Comparison of ENCODE assay signal across 9 mouse cellular contexts in the genomic region with DNA sequence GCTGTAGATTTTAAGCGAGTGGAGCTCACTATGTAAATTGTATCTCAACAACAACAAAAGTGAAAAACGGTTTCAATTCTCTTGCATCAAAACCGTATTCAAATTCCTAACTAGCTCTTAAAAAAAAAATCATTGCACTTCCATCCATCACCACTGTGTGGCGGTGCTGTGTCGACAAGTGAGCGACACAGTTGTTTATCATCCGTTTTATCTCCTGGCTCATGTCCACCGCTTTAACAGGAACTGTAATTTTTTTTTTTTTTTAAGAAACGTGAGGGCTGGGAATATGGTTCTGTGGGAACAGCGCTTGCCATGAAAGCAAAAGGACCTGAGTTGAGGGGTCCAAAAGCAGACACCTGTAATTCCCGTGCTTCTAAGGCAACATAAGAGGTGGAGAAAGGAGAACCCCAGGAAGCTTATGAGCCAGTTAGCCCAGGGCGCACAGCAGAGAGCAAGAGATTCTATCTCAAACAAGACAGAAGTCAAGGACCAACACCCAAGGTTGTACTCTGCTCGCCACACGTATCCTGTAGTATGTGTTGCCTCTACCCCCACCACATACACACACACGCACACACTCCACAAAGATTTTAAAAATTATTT. TPM values are rescaled to one million over a fixed set of nuclear protein-coding genes. Genes with fewer than 3 reads are reported as not detected.
A peak's percentile ranks its signal among the peaks of the same experiment; 100 is the strongest.
DNase-seq lines count a peak whose midpoint lies in the region; ATAC-seq and TF ChIP-seq lines count a peak whose summit lies in the region.
"Had no signal": no experiment of that assay in that cellular context is flagged by ENCODE, and none has a peak within 500 bp of the region (broad histone marks: within the 10 kb centered on the region; RNA-seq: fewer than 3 reads in every experiment).

No protein-coding gene starts in this region.

- H3K9ac ChIP-seq in midbrain, postnatal 0 days (replicated peaks; ENCODE audit: low read length, poor library complexity, severe bottlenecking) = no peak overlapping the region

- DNase-seq in urinary bladder, postnatal 14 days (ENCODE audit: low spot score) = peak; percentile 81
- no peak for DNase-seq in urinary bladder, adult 2 months (ENCODE audit: low spot score)
- peak; percentile 53 to 79 for DNase-seq in cerebellum, postnatal 25 days
- peak; percentile 65 to 87 for DNase-seq in frontal cortex, postnatal 36 days (ENCODE audit: low spot score in 2 of 2)
- peak; percentile 19 for DNase-seq in kidney, adult 11 months
- peak; percentile 80 to 86 for DNase-seq in left cerebral cortex, postnatal 25 days (ENCODE audit: low spot score in 2 of 2)
- DNase-seq in midbrain, postnatal 0 days (ENCODE audit: low spot score) = peak; percentile 79
- DNase-seq in spleen, postnatal 4 days (ENCODE audit: low spot score in 2 of 2) = peak; percentile 69 to 85

- H3K4me3 ChIP-seq in midbrain, postnatal 0 days (ENCODE audit: low read depth, low read length) = peak overlapping the region; percentile 15
- H3K4me3 ChIP-seq: erythroblast, embryonic 14.5 days had no signal

- intact Hi-C loops in left cerebral cortex, postnatal 25 days (cut with DNase I) = no loop called here

- ATAC-seq in midbrain, postnatal 0 days (ENCODE audit: low FRiP score) = no peak; the same call in 1 of the 2 replicates

- H3K9me3 ChIP-seq in midbrain, postnatal 0 days (ENCODE audit: low read length) = no peaks in the 10 kb centered on the region

- TF ChIP-seq CTCF in midbrain, postnatal 0 days (IDR thresholded peaks at IDR 0.05) = peak; percentile 86

- WGBS in midbrain, postnatal 0 days = 23% methylated on average over 15 of the region's 15 CpGs

- H3K4me1 ChIP-seq in midbrain, postnatal 0 days (ENCODE audit: insufficient read depth, low read length) = no peaks in the 10 kb centered on the region

- H3K27me3 ChIP-seq in midbrain, postnatal 0 days (ENCODE audit: insufficient read depth, low read length) = 0 out of 2 replicates have a peak, but pooled peaks cover 2% of the 10 kb centered on the region

- no peak overlapping the region for H3K27ac ChIP-seq in midbrain, postnatal 0 days (ENCODE audit: low read depth, low read length)

- peak overlapping the region; percentile 44 for H3K4me2 ChIP-seq in midbrain, postnatal 0 days (ENCODE audit: low read depth, low read length, poor library complexity, severe bottlenecking)

- H3K36me3 ChIP-seq in midbrain, postnatal 0 days (ENCODE audit: insufficient read depth, low read length) = no peaks in the 10 kb centered on the region

RNA-seq across cellular contexts. Expression of a gene that starts 3.5 kb away (rescaled TPM):
- polyA plus RNA-seq in urinary bladder, adult 2 months (2012; rRNA removed) = not detected in 2 replicates
- total RNA-seq in left cerebral cortex, postnatal 25 days (2021) = not detected
- 0.11 and 1.3 TPM in 2 replicates for total RNA-seq in midbrain, postnatal 0 days (2014; rRNA removed)
- 0.49 and 0.53 TPM in 2 replicates for polyA plus RNA-seq in midbrain, postnatal 0 days (2015; fragmentation: Nextera tagmentation; extraction: Ambion mirVana)
- polyA plus RNA-seq: erythroblast, embryonic 14.5 days had no signal

RNA-seq across cellular contexts. Expression of a gene that starts 45.2 kb away (rescaled TPM):
- polyA plus RNA-seq in urinary bladder, adult 2 months (2012; rRNA removed) = 22.5 and 30.4 TPM in 2 replicates
- total RNA-seq in left cerebral cortex, postnatal 25 days (2021) = 1 to 10 TPM; 1.0 to 1.4 TPM
- total RNA-seq in midbrain, postnatal 0 days (2014; rRNA removed) = 0.88 and 0.90 TPM in 2 replicates
- polyA plus RNA-seq in midbrain, postnatal 0 days (2015; fragmentation: Nextera tagmentation; extraction: Ambion mirVana) = 1.7 and 2.1 TPM in 2 replicates
- polyA plus RNA-seq: erythroblast, embryonic 14.5 days had no signal

RNA-seq across cellular contexts. Expression of a gene that starts 51.4 kb away (rescaled TPM):
- 117 and 143 TPM in 2 replicates for polyA plus RNA-seq in urinary bladder, adult 2 months (2012; rRNA removed)
- 1 to 10 TPM in 1 of 2 experiments, under 1 TPM in 1; 0.32 to 1.2 TPM for total RNA-seq in left cerebral cortex, postnatal 25 days (2021)
- 1.9 and 2.5 TPM in 2 replicates for total RNA-seq in midbrain, postnatal 0 days (2014; rRNA removed)
- polyA plus RNA-seq in midbrain, postnatal 0 days (2015; fragmentation: Nextera tagmentation; extraction: Ambion mirVana) = 6.5 and 10.1 TPM in 2 replicates
- polyA plus RNA-seq: erythroblast, embryonic 14.5 days had no signal

RNA-seq across cellular contexts. Expression of a gene that starts 52.8 kb away (rescaled TPM):
- 0.04 TPM in 1 of 2 replicates, not detected in the other for polyA plus RNA-seq in urinary bladder, adult 2 months (2012; rRNA removed)
- not detected for total RNA-seq in left cerebral cortex, postnatal 25 days (2021)
- total RNA-seq in midbrain, postnatal 0 days (2014; rRNA removed) = not detected in 2 replicates
- not detected in 2 replicates for polyA plus RNA-seq in midbrain, postnatal 0 days (2015; fragmentation: Nextera tagmentation; extraction: Ambion mirVana)
- polyA plus RNA-seq: erythroblast, embryonic 14.5 days had no signal

RNA-seq across cellular contexts. Expression of a gene that starts 58.5 kb away (rescaled TPM):
- 0.51 and 0.93 TPM in 2 replicates for polyA plus RNA-seq in urinary bladder, adult 2 months (2012; rRNA removed)
- total RNA-seq in left cerebral cortex, postnatal 25 days (2021) = 10 to 100 TPM; 84.1 to 91.8 TPM
- total RNA-seq in midbrain, postnatal 0 days (2014; rRNA removed) = 134 and 164 TPM in 2 replicates
- polyA plus RNA-seq in midbrain, postnatal 0 days (2015; fragmentation: Nextera tagmentation; extraction: Ambion mirVana) = 114 and 120 TPM in 2 replicates
- polyA plus RNA-seq: erythroblast, embryonic 14.5 days had no signal
